Mouse (Mus musculus): ENCODE measurements around the gene Olfr125. TPM values are rescaled to one million over a fixed set of nuclear protein-coding genes. Genes with fewer than 3 reads are reported as not detected.

The Olfr125 gene
- not detected for total RNA-seq (2022)

DNA sequence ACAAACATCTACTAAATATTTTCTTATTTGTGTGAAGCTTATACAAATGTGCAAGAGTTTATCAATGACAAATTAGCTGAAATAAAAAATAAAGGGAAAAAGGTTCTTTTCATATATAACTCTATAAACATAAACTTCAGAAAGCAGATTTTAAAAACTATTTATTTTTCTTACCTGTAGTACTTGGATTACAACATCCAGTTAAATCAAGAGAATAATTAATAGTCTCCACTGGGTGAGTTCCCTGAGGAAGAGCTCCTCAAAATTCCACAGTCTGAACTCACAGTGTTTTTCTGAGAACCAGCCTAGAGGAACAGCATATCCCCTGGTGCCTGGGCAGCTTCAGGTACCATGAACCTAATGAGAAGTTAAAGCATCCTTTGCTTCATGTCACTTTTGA is at the start of gene Olfr125:
Gene Olfr125, plus strand, starts transcription at position 301 of the 400 bp plus-strand sequence.
- no peak for DNase-seq (ENCODE audit: low spot score in 2 of 2)

GRCm38 (mm10) chr17:37793229-37793628 is 39.5 kb upstream of the Olfr125 start, which contains the start of gene Olfr123:
Gene Olfr123 (plus strand): TSS chr17:37793529.
- DNase-seq (ENCODE audit: low spot score in 2 of 2), result no peak

DNA sequence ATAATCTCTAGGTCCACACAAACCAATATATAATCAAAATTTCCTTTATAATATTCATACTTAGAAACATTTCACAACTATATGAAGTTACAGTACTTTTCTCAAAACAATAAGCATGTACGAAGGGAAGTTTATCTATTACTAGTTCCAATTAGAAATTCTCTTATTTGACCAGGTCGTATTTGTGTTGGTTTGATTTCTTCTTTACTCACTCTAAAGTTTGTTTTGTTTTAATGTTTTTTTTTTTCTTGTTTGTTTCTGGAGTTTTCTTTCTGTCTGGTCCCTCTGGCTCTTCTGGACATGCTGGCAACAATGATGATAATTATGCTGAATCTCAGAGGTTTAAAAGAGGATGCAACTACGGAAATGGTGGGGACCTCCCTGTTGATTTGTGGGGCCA is 33.2 kb upstream of the Olfr125 start, which contains the start of gene Olfr124:
Gene Olfr124, plus strand, starts transcription at position 301 of the 400 bp plus-strand sequence.
- no peak for DNase-seq (ENCODE audit: low spot score in 2 of 2)

GRCm38 (mm10) chr17:37847183-37847582 is 14.4 kb downstream of the Olfr125 start, which contains the start of gene Olfr126:
Gene Olfr126 (plus strand): TSS chr17:37847483.
- DNase-seq (ENCODE audit: low spot score in 2 of 2), result no peak

- no peak for DNase-seq (ENCODE audit: low spot score in 2 of 2)
Measured at GRCm38 (mm10) chr17:37863901-37864300, 31.2 kb downstream of the Olfr125 start.

- DNase-seq (ENCODE audit: low spot score in 2 of 2), result no peak
Measured at GRCm38 (mm10) chr17:37869676-37870205, 37.0 kb downstream of the Olfr125 start.

DNA sequence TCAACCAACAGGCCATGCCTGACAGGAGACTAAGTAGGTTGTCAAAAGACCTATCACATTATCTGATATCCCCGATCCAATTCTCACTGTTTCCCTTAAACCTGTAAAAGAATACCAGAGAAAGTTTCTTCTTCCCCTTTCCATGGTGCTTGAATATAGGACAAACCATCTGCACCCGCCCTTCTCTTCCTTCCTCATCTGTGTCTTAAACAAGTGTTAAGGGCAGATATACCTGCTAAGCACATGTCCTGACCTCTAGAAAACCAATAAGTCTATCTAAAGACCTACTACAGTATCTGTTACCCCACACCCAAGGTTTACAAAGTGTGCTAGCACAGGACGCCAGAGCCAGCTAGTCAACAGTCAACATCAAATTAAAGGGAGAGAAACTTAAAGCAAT is 41.1 kb downstream of the Olfr125 start:
- DNase-seq (ENCODE audit: low spot score in 2 of 2), result no peak

Other genes starting within 250 kb of the Olfr125 start
- gene Olfr114, start 240.2 kb upstream of the Olfr125 start, total RNA-seq (2022), result not detected
- gene Olfr115, start 205.8 kb upstream of the Olfr125 start, total RNA-seq (2022), result not detected
- gene Olfr116, start 205.8 kb upstream of the Olfr125 start, total RNA-seq (2022), result not detected
- gene Olfr117, start 169.2 kb upstream of the Olfr125 start, total RNA-seq (2022), result not detected
- gene Olfr118, start 166.0 kb upstream of the Olfr125 start, total RNA-seq (2022), result not detected
- not detected for gene Olfr119, start 136.4 kb upstream of the Olfr125 start, total RNA-seq (2022)
- not detected for gene Olfr120, start 111.1 kb upstream of the Olfr125 start, total RNA-seq (2022)
- gene Olfr121, start 84.1 kb upstream of the Olfr125 start, total RNA-seq (2022), result not detected
- gene Olfr122, start 64.3 kb upstream of the Olfr125 start, total RNA-seq (2022), result not detected
- gene Olfr123, start 39.4 kb upstream of the Olfr125 start, total RNA-seq (2022), result not detected
- gene Olfr124, start 33.1 kb upstream of the Olfr125 start, total RNA-seq (2022), result not detected
- gene Olfr126, start 14.5 kb downstream of the Olfr125 start, total RNA-seq (2022), result not detected
- not detected for gene Olfr127, start 67.5 kb downstream of the Olfr125 start, total RNA-seq (2022)
- not detected for gene Olfr128, start 87.6 kb downstream of the Olfr125 start, total RNA-seq (2022)
- gene Olfr761, start 120.1 kb downstream of the Olfr125 start, total RNA-seq (2022), result not detected
- gene Olfr129, start 227.1 kb downstream of the Olfr125 start, total RNA-seq (2022), result not detected
- not detected for gene Olfr130, start 231.0 kb downstream of the Olfr125 start, total RNA-seq (2022)